Mouse (Mus musculus): ENCODE results near the gene Lcn2. TPM values are rescaled to one million over a fixed set of nuclear protein-coding genes. Genes with fewer than 3 reads are reported as not detected.
"Not testable (repeated sequence)": the region's sequence is repeated elsewhere in the genome, so short reads cannot be mapped to it uniquely, and the experiment has no call there.

Lcn2 gene
- polyA plus RNA-seq, 1 experiment from 2014 or later, result 1.4 TPM

DNA sequence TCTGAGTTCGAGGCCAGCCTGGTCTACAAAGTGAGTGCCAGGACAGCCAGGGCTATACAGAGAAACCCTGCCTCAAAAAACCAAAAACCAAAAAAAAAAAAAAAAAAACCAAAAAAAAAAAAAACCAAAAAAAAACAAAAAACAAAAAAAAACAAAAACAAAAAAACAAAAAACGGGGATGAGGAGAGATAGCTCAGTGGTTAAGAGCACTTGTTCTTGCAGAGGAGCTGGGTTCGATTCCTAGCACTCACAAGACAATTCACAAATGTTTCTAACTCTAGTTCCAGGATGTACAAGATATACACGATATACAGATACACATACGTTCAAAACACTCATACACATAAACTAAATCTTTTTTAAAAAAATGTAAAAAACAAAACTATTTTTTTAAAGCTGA lies 25.8 kb downstream of the Lcn2 start:
- 40% methylated on average over 5 of the region's 5 CpGs for WGBS
- Histone ChIP-seq H3K4me3 (peak overlapping the region; percentile 88), H3K36me3 (peaks cover 11% of the 10 kb centered on the region), H3K9ac (peak overlapping the region; percentile 76), H3K4me2 (replicated peaks) (peak overlapping the region; percentile 86)
- not testable (repeated sequence) for ATAC-seq (ENCODE audit: insufficient number of reproducible peaks, insufficient read depth, low FRiP score, low TSS enrichment); H3K27ac ChIP-seq; H3K9me3 ChIP-seq; H3K4me1 ChIP-seq; H3K27me3 ChIP-seq

DNA sequence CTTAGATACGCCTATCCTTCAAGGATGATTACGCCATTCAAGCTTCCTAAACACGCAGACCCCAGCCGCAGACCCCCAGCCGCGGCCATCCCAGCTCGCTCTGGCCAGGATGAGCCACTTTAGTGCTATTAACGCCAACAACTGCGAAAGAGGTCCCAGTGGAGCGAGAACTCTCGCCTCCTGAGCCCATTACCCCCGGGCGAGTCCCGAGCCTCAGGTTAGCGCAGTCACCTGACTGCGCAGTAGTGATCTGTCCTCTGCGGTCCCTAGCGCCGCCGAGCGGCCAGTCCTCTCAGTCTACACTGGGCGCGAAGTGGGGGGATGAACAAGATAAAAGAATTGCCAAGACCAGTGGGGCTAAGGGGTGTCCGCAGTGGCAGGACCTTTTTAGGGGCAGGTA lies 26.6 kb downstream of the Lcn2 start:
- Histone ChIP-seq H3K27me3 (no peaks in the 10 kb centered on the region), H3K36me3 (peaks cover 5% of the 10 kb centered on the region; the same call in 1 of the 2 replicates), H3K27ac (no peak overlapping the region), H3K4me2 (replicated peaks) (peak overlapping the region; percentile 59), H3K9ac (peak overlapping the region; percentile 32; the same call in 1 of the 2 replicates), H3K9me3 (no peaks in the 10 kb centered on the region), H3K4me3 (peak overlapping the region; percentile 31), H3K4me1 (peaks cover 8% of the 10 kb centered on the region)
- ATAC-seq (ENCODE audit: insufficient number of reproducible peaks, insufficient read depth, low FRiP score, low TSS enrichment), result 0 out of 2 replicates have a peak, but pooled peaks have one; percentile 61
- 2% methylated on average over 24 of the region's 24 CpGs for WGBS

DNA sequence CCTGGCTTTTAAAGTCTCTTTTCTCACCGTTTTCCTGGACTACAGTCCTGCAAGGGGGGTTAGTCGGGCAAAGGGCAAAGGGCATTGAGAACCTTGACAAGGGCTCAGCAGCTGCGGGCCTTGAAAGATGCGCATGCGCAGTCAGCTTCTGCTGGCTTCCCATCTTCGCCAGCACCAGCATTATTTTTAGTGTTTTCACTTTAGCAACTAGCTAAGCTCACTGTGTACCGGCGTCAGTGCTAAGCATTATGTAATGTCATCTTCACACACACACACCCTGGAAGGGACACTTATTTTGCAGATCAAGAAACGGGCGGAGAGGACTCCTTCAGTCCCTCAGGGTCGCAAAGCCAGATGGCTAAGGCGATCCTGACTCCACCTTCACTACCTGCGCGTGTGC lies 27.3 kb downstream of the Lcn2 start:
- ATAC-seq (ENCODE audit: insufficient number of reproducible peaks, insufficient read depth, low FRiP score, low TSS enrichment), result no peak
- Histone ChIP-seq H3K4me1 (peaks cover 8% of the 10 kb centered on the region), H3K9ac (peak overlapping the region; percentile 1; the same call in 1 of the 2 replicates)

DNA sequence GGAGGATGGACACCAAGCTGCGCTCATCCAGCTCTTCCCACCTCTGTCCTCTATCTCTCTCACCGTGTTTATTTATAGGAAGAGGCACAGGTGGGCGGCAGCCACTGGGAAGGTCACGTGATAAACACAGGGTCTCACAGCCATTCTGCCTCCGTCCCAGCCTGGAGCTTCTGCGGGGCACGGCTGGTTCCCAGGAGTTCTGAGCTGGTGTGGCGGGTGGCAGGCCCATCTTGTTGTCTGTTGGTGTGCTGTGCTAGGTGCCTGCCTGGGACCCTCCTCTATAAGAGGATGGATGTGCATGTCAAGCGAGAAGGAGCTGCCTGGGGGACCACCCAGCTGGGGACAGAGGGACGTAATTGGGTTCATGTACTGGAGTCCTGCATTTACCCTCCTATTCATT lies 29.7 kb downstream of the Lcn2 start:
- Histone ChIP-seq H3K36me3 (no peaks in the 10 kb centered on the region), H3K4me3 (no peak overlapping the region), H3K4me2 (replicated peaks) (no peak overlapping the region), H3K4me1 (peaks cover 3% of the 10 kb centered on the region), H3K9ac (0 out of 2 replicates have a peak overlapping the region, but pooled peaks have one; percentile 12), H3K27ac (no peak overlapping the region), H3K9me3 (no peaks in the 10 kb centered on the region), H3K27me3 (no peaks in the 10 kb centered on the region)
- WGBS, result 69% methylated on average over 10 of the region's 10 CpGs
- no peak for ATAC-seq (ENCODE audit: insufficient number of reproducible peaks, insufficient read depth, low FRiP score, low TSS enrichment)

More for the DNA sequence above, 27.3 kb downstream of the Lcn2 start:
- Histone ChIP-seq H3K27ac (no peak overlapping the region), H3K27me3 (no peaks in the 10 kb centered on the region), H3K4me3 (peak overlapping the region; percentile 31), H3K36me3 (peaks cover 5% of the 10 kb centered on the region; the same call in 1 of the 2 replicates), H3K4me2 (replicated peaks) (peak overlapping the region; percentile 59), H3K9me3 (no peaks in the 10 kb centered on the region)
- WGBS, result 3% methylated on average over 14 of the region's 14 CpGs

DNA sequence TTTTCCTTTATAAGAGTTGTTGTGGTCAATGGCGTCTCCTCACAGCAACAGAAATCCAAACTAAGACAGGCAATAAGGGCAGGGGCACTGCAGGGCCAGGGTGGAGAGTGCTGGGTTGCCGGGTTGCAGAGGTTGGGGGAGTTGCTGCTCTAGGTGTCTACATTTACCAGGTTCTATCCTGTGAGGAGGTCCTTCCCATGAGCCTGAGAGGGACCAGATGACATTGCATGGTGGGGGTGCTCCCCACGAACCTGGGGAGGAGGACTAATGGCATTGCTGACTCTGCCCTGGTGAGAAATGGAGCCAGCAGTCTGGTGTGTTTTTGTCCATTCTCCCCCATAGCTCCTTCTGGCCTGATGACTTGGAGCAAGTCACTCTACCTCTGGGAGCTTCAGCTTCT lies 30.3 kb downstream of the Lcn2 start:
- Histone ChIP-seq H3K4me1 (peaks cover 4% of the 10 kb centered on the region), H3K4me3 (no peak overlapping the region), H3K9ac (no peak overlapping the region), H3K36me3 (no peaks in the 10 kb centered on the region), H3K9me3 (no peaks in the 10 kb centered on the region), H3K27me3 (no peaks in the 10 kb centered on the region), H3K4me2 (replicated peaks) (no peak overlapping the region), H3K27ac (no peak overlapping the region)
- no peak for ATAC-seq (ENCODE audit: insufficient number of reproducible peaks, insufficient read depth, low FRiP score, low TSS enrichment)
- 71% methylated on average over 3 of the region's 3 CpGs for WGBS

DNA sequence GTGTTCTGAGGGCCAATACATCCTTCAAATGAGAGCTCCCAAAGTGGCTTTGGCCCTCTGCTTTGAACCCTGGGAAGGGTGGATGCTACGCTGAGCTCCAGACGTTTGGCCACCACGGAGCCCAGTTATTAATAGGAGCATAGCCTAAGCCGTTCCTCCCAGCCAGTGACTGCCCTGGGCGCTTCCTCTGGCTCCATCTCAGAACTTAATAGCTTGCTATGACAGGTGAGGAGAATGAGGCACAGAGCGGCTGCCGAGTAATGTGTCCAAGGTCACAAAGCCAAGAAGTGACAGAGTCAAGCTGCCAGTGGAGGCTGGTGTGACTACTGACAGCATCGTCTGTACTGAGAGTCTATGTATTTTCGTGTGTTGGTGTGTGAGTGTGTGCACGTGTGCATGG lies 31.8 kb downstream of the Lcn2 start:
- H3K27me3 ChIP-seq, result no peaks in the 10 kb centered on the region
- peaks cover 13% of the 10 kb centered on the region for H3K4me1 ChIP-seq
- H3K27ac ChIP-seq, result no peak overlapping the region
- 72% methylated on average over 10 of the region's 10 CpGs for WGBS
- H3K9ac ChIP-seq, result no peak overlapping the region
- no peak for ATAC-seq (ENCODE audit: insufficient number of reproducible peaks, insufficient read depth, low FRiP score, low TSS enrichment)
- H3K4me3 ChIP-seq, result no peak overlapping the region
- H3K36me3 ChIP-seq, result no peaks in the 10 kb centered on the region
- H3K4me2 ChIP-seq (replicated peaks), result no peak overlapping the region
- H3K9me3 ChIP-seq, result no peaks in the 10 kb centered on the region

DNA sequence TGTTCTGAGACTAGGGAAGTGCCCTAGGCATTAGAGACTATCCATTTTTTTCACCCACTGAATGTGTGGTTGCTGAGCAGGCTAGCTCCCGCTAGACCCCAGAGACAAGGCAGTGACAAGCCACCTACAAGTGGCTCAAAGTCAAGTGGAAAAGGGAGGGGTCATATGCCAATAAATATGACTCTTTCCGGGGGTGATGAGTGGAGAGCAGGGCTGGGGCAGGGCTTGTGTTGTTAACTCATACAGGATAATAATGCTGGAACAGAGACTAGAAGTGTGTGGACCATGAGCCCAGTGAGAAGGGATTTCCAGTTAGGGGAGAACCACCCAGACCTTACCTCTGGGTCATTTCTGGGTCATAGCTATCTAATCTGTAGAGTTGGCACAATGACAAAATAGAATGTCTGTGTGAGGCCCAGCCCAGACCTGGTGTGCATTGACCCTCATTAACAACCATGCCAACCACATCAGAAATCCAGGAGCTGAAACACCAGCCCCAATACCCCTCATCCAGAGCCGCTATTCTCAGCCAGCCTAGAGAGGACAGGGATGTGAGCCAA lies 33.6 kb downstream of the Lcn2 start:
- Histone ChIP-seq H3K36me3 (no peaks in the 10 kb centered on the region), H3K27me3 (no peaks in the 10 kb centered on the region), H3K4me1 (peaks cover 30% of the 10 kb centered on the region), H3K4me3 (no peak overlapping the region), H3K4me2 (replicated peaks) (no peak overlapping the region), H3K9ac (no peak overlapping the region), H3K9me3 (no peaks in the 10 kb centered on the region), H3K27ac (no peak overlapping the region)
- no peak for ATAC-seq (ENCODE audit: insufficient number of reproducible peaks, insufficient read depth, low FRiP score, low TSS enrichment)
- WGBS, result 92% methylated on average over 3 of the region's 3 CpGs

DNA sequence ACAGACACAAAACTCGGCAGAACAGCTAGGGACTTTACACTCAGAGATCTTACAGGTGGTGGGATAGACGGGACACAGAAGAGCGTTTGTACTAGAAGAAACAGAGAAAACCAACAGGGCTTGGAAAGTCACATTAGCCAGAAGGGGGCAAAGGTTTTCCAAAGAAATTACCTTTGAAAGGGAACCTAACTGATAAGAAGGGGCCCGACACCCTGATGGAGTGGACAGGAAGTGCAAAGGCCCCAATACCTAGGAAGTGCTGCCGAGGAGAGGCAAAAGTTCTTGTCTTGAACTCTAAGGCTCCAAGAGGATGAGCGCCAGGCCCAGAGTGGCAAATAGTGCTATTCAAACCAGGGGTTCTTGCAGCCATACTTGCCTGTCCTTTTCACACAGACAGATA lies 34.2 kb downstream of the Lcn2 start:
- Histone ChIP-seq H3K27ac (no peak overlapping the region), H3K9ac (peak overlapping the region; percentile 80), H3K36me3 (peaks cover 3% of the 10 kb centered on the region; the same call in 1 of the 2 replicates), H3K27me3 (no peaks in the 10 kb centered on the region), H3K9me3 (no peaks in the 10 kb centered on the region), H3K4me1 (peaks cover 30% of the 10 kb centered on the region), H3K4me3 (0 out of 2 replicates have a peak overlapping the region, but pooled peaks have one; percentile 70), H3K4me2 (replicated peaks) (no peak overlapping the region; the same call in 1 of the 2 replicates)
- no peak for ATAC-seq (ENCODE audit: insufficient number of reproducible peaks, insufficient read depth, low FRiP score, low TSS enrichment)
- 70% methylated on average over 6 of the region's 6 CpGs for WGBS

DNA sequence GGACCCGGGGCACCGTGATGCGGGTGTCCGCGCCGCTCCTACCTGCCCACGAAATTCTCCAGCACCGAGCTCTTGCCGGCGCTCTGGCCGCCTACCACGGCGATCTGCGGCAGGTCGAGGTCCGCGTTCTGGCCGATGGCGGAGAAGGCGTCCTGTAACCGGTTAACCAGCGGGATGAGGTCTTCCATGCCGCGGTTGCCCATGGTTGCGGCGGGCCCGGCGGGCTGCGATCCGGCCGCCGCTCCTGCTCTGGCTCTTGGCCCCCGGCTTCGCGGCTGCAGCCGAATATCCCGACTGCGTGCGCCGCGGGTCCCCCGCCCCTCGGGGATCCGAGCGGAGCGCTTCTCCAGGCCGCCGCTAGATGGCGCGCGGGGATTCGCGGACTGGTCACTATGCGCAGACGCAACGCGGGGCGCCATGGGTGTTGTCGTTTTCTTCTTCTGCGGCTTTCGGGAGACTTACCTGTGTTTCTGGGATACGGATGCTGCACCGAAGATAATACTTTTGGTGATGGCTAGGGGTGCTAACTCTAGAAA lies 35.0 kb downstream of the Lcn2 start, which contains the start of gene Dnm1:
Gene Dnm1, minus strand, starts transcription at position 332 of the 536 bp plus-strand sequence.
- Histone ChIP-seq H3K36me3 (peaks cover 10% of the 10 kb centered on the region; the same call in 1 of the 2 replicates), H3K4me1 (peaks cover 30% of the 10 kb centered on the region), H3K4me2 (replicated peaks) (peak within 1 kb of the TSS; percentile 73), H3K27ac (peak within 1 kb of the TSS; percentile 91), H3K27me3 (no peaks in the 10 kb centered on the region), H3K4me3 (peak within 1 kb of the TSS; percentile 70), H3K9ac (peak within 1 kb of the TSS; percentile 80), H3K9me3 (no peaks in the 10 kb centered on the region)
- 0 out of 2 replicates have a peak, but pooled peaks have one; percentile 19 for ATAC-seq (ENCODE audit: insufficient number of reproducible peaks, insufficient read depth, low FRiP score, low TSS enrichment)
- under 1% methylated on average over 63 of the region's 63 CpGs for WGBS

DNA sequence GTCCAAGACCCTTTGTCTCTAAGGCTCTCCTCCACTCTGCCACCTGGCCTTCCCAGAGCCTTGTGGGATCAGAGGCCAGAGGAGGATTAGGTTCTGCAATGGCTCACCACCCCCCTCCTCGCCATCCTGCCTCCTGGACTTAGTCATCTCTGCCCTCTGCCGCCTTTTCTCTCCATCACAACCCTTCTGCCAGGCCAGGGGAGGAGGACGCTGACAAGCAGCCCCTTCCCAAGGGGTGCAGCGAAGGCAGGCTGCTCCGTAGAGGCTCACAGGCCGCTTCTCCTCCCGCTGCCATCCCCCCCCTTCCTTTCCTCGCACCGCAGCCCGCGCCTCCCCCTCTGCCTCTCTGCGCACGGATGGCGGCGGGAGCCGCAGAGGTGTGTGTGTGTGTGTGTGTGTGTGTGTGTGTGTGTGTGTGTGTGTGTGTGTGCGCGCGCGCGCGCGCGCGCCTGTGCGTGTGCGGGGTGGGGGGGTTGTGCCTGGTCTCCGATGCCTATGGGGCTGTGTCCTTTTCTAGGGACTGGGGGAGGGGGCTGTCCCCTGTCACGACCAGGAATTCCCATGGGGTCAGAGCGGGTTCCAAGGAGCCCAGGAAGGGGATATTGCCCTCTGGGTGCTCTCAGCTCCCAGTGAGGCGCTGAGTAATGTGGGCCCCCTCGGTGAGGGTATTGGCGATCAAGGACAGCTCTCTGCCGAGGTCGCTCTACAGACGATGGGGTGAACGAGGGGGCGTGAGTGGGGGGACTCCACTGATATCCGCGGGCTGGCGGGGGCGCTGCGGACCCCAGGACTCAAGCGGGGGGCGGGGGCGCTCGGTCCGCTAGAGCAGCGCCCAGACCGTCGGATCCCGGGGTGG lies 35.7 kb downstream of the Lcn2 start, which contains the start of gene Ciz1:
Gene Ciz1, plus strand, starts transcription at position 177 of the 856 bp plus-strand sequence.
- H3K9ac ChIP-seq, result peak within 1 kb of the TSS; percentile 80
- H3K9me3 ChIP-seq, result no peaks in the 10 kb centered on the region
- peak within 1 kb of the TSS; percentile 73 for H3K4me2 ChIP-seq (replicated peaks)
- 1% methylated on average over 37 of the region's 52 CpGs for WGBS
- H3K4me3 ChIP-seq, result peak within 1 kb of the TSS; percentile 70
- peak; percentile 49; the same call in 1 of the 2 replicates for ATAC-seq (ENCODE audit: insufficient number of reproducible peaks, insufficient read depth, low FRiP score, low TSS enrichment)
- no peaks in the 10 kb centered on the region for H3K27me3 ChIP-seq
- H3K36me3 ChIP-seq, result peaks cover 10% of the 10 kb centered on the region; the same call in 1 of the 2 replicates
- H3K4me1 ChIP-seq, result peaks cover 30% of the 10 kb centered on the region
- peak within 1 kb of the TSS; percentile 91 for H3K27ac ChIP-seq

DNA sequence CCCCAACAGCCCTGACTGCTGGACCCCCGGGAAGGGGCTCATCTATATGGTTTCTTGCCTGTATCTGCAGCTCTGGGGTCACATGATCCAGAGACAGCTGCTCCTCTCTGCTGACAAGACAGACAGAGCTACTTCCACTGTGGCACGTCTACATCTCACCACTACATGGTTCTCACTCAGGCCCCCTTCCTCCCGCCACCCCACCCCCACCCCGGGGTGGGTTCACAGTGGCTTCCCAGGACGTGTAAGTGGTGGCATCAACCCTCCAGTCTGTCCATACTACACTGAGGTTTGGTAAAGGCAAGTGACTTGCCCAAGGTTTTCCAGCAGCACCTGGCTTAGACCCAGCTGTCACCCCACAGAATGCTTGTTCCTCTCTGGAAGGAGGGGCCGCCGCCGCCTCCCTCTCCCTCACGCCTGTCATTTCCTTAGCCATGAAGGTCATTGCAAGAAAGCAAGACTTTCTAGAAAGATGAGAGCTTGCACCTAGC lies 36.5 kb downstream of the Lcn2 start:
- Histone ChIP-seq H3K36me3 (peaks cover 18% of the 10 kb centered on the region; the same call in 1 of the 2 replicates), H3K9ac (peak overlapping the region; percentile 80), H3K27me3 (no peaks in the 10 kb centered on the region), H3K27ac (peak overlapping the region; percentile 91), H3K4me1 (peaks cover 30% of the 10 kb centered on the region), H3K4me3 (peak overlapping the region; percentile 70), H3K4me2 (replicated peaks) (peak overlapping the region; percentile 73), H3K9me3 (no peaks in the 10 kb centered on the region)
- no peak for ATAC-seq (ENCODE audit: insufficient number of reproducible peaks, insufficient read depth, low FRiP score, low TSS enrichment)
- WGBS, result 48% methylated on average over 9 of the region's 9 CpGs
